Mouse (Mus musculus): ENCODE results near the gene Fibp.

GRCm38 (mm10) chr19:5418750-5419466 is 41.5 kb upstream of the Fibp start:
- no peak for TF ChIP-seq EP300 (IDR thresholded peaks at IDR 0.05)
- TF ChIP-seq CTCF (IDR thresholded peaks at IDR 0.05), result no peak
